Mouse (Mus musculus): ENCODE results near the gene Wwtr1. TPM values are rescaled to one million over a fixed set of nuclear protein-coding genes. Genes with fewer than 3 reads are reported as not detected.
A peak's percentile ranks its signal among the peaks of the same experiment; 100 is the strongest.

The Wwtr1 gene
- polyA plus RNA-seq, 1 experiment from 2014 or later: 18.6 TPM

- H3K27ac ChIP-seq: no peak overlapping the region
- H3K4me1 ChIP-seq (replicated peaks): peaks cover 5% of the 10 kb centered on the region
- H3K36me3 ChIP-seq: no peaks in the 10 kb centered on the region
- no peak for ATAC-seq (replicated peaks; ENCODE audit: insufficient number of reproducible peaks, insufficient read depth, low FRiP score, low read depth)
- no peak overlapping the region for H3K4me3 ChIP-seq
- H3K9me3 ChIP-seq (replicated peaks): no peaks in the 10 kb centered on the region
- 67% methylated on average over 3 of the region's 3 CpGs for whole genome bisulfite sequencing
- no peaks in the 10 kb centered on the region for H3K27me3 ChIP-seq
- H3K4me2 ChIP-seq: no peak overlapping the region
- no peak overlapping the region for H3K9ac ChIP-seq
Observed at GRCm38 (mm10) chr3:57440956-57441355, 134.8 kb downstream of the Wwtr1 start.

DNA sequence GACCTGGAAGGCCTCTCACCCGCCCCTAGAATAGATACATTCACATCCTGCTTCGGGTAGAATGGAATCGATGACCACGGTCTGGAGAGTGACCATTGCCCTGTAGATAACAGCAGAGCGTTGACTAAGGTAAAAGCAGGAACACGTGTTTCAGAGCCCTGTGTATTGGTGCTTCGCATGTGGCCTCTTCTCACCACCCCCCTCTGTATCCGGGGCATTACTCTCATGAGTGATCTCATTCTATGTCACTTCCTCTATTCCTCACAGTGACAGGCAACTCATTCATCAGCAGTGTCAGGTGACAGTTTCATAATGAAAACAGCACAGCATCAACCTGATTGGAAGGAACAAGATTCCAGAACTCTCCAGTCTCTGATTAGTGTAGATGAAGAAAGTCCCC is 140.3 kb downstream of the Wwtr1 start:
- 60% methylated on average over 8 of the region's 8 CpGs for WGBS
- no peak overlapping the region for H3K4me2 ChIP-seq

GRCm38 (mm10) chr3:57431706-57432105 is 144.0 kb downstream of the Wwtr1 start:
- peak; percentile 84 for ATAC-seq (replicated peaks; ENCODE audit: insufficient number of reproducible peaks, insufficient read depth, low FRiP score, low read depth)
- peak overlapping the region; percentile 81 for H3K27ac ChIP-seq
- no peak overlapping the region for H3K4me2 ChIP-seq
- 29% methylated on average over 3 of the region's 3 CpGs for WGBS
- H3K4me1 ChIP-seq (replicated peaks): peaks cover 28% of the 10 kb centered on the region
- H3K4me3 ChIP-seq: no peak overlapping the region
- H3K27me3 ChIP-seq: no peaks in the 10 kb centered on the region
- no peaks in the 10 kb centered on the region for H3K36me3 ChIP-seq
- no peak overlapping the region for H3K9ac ChIP-seq
- no peaks in the 10 kb centered on the region for H3K9me3 ChIP-seq (replicated peaks)

More for the DNA sequence above, 140.3 kb downstream of the Wwtr1 start:
- Histone ChIP-seq H3K9me3 (replicated peaks) (no peaks in the 10 kb centered on the region), H3K9ac (no peak overlapping the region), H3K4me1 (replicated peaks) (peaks cover 14% of the 10 kb centered on the region), H3K27me3 (no peaks in the 10 kb centered on the region), H3K36me3 (no peaks in the 10 kb centered on the region), H3K27ac (no peak overlapping the region), H3K4me3 (no peak overlapping the region)
- no peak for ATAC-seq (replicated peaks; ENCODE audit: insufficient number of reproducible peaks, insufficient read depth, low FRiP score, low read depth)

DNA sequence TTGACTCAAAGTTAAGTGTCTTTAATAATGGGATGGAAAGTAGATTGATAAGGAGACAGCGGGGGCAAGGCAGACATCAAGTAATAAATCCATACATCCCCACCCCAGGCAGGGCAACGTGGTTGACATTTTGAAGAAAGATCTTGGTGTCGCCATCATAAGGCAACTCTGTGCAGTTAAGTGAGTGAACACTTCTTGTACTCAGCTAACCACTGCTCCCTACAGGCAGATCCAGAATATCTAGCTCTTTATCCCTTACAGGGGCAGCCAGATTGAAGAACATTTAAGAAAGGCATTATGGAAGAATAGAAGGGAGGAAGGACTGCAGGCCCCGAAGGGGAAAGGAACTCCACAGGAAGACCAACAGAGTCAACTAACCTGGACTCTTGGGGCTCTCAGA is 146.2 kb downstream of the Wwtr1 start:
- H3K27ac ChIP-seq: peak overlapping the region; percentile 59
- H3K4me2 ChIP-seq: no peak overlapping the region
- WGBS: 63% methylated on average over 4 of the region's 4 CpGs

GRCm38 (mm10) chr3:57428682-57429464 is 146.8 kb downstream of the Wwtr1 start:
- Histone ChIP-seq H3K4me1 (replicated peaks) (peaks cover 43% of the 10 kb centered on the region), H3K4me2 (no peak overlapping the region), H3K27ac (peak overlapping the region; percentile 59), H3K9ac (no peak overlapping the region), H3K9me3 (replicated peaks) (no peaks in the 10 kb centered on the region), H3K36me3 (no peaks in the 10 kb centered on the region), H3K4me3 (no peak overlapping the region), H3K27me3 (no peaks in the 10 kb centered on the region)
- peak; percentile 59 for ATAC-seq (replicated peaks; ENCODE audit: insufficient number of reproducible peaks, insufficient read depth, low FRiP score, low read depth)
- WGBS: 29% methylated on average over 5 of the region's 5 CpGs

More for the DNA sequence above, 146.2 kb downstream of the Wwtr1 start:
- H3K36me3 ChIP-seq: no peaks in the 10 kb centered on the region
- H3K4me1 ChIP-seq (replicated peaks): peaks cover 43% of the 10 kb centered on the region
- no peak for ATAC-seq (replicated peaks; ENCODE audit: insufficient number of reproducible peaks, insufficient read depth, low FRiP score, low read depth)
- no peaks in the 10 kb centered on the region for H3K9me3 ChIP-seq (replicated peaks)
- H3K4me3 ChIP-seq: no peak overlapping the region
- no peaks in the 10 kb centered on the region for H3K27me3 ChIP-seq
- no peak overlapping the region for H3K9ac ChIP-seq

GRCm38 (mm10) chr3:57426351-57426750 is 149.4 kb downstream of the Wwtr1 start:
- ATAC-seq (replicated peaks; ENCODE audit: insufficient number of reproducible peaks, insufficient read depth, low FRiP score, low read depth): no peak
- Histone ChIP-seq H3K4me1 (replicated peaks) (peaks cover 38% of the 10 kb centered on the region), H3K9ac (no peak overlapping the region), H3K36me3 (no peaks in the 10 kb centered on the region), H3K4me2 (no peak overlapping the region), H3K9me3 (replicated peaks) (no peaks in the 10 kb centered on the region), H3K27ac (no peak overlapping the region; the same call in 1 of the 2 replicates), H3K27me3 (no peaks in the 10 kb centered on the region), H3K4me3 (no peak overlapping the region)
- WGBS: 86% methylated on average over 11 of the region's 11 CpGs

DNA sequence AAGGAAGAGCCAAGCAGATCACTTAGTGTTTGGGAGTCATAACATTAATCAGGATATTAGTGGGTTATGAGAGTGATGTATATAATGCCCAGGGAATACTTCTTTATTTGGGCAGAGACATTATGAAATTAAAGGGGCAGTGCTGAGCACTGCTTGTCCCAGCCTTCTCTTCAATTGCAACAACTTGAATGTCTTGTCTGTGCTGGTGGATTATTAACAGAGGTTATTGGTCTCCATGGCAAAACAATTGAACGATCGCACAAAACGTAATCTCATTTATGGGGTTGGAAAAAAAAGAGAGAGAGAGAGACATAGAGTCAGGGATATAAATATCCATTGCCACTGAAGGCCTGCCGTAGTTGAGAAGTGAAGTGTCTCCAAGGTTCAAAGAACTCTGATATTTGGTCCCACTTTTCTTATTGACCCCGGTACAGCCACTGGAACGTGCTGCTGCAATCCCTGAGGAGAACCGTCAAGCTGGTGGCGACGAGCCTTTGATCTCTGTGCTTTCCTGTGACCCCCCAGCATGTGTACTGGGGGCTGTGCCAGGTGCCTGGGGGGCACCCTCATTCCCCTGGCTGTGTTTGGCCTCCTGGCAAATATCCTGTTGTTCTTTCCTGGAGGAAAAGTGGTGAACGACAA is 150.5 kb downstream of the Wwtr1 start, which contains the start of gene Tm4sf4:
Gene Tm4sf4 (plus strand): TSS at position 226 of the 642 bp plus-strand sequence.
- no peak within 1 kb of the TSS for H3K4me3 ChIP-seq
- peaks cover 28% of the 10 kb centered on the region for H3K4me1 ChIP-seq (replicated peaks)
- ATAC-seq (replicated peaks; ENCODE audit: insufficient number of reproducible peaks, insufficient read depth, low FRiP score, low read depth): no peak
- H3K27ac ChIP-seq: no peak within 1 kb of the TSS
- no peaks in the 10 kb centered on the region for H3K27me3 ChIP-seq
- no peaks in the 10 kb centered on the region for H3K9me3 ChIP-seq (replicated peaks)
- H3K36me3 ChIP-seq: no peaks in the 10 kb centered on the region
- H3K9ac ChIP-seq: no peak within 1 kb of the TSS
- no peak within 1 kb of the TSS for H3K4me2 ChIP-seq
- 61% methylated on average over 10 of the region's 10 CpGs for WGBS

DNA sequence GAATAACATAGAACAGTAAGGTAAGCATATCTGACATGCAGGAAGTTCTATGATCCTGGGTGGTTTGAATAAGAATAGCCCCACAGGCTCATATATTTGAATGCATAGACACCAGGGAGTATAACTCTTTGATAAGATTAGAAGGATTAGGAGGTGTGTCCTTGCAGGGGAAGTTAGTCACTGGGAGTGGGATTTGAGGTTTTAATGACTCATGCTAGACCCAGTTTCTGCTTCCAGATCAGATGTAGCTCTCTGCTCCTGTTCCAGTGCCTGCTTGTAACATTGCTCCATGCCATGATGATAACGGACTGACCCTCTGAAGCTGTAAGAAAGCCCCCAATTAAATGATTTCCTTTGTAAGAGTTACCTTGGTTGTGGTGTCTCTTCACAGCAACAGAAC is 155.1 kb downstream of the Wwtr1 start:
- Histone ChIP-seq H3K27ac (no peak overlapping the region), H3K27me3 (no peaks in the 10 kb centered on the region), H3K9me3 (replicated peaks) (no peaks in the 10 kb centered on the region), H3K4me2 (no peak overlapping the region), H3K9ac (no peak overlapping the region), H3K4me3 (no peak overlapping the region), H3K4me1 (replicated peaks) (peaks cover 4% of the 10 kb centered on the region), H3K36me3 (no peaks in the 10 kb centered on the region)
- WGBS: 90% methylated on average over 1 of the region's 1 CpGs
- no peak for ATAC-seq (replicated peaks; ENCODE audit: insufficient number of reproducible peaks, insufficient read depth, low FRiP score, low read depth)

GRCm38 (mm10) chr3:57420233-57420632 is 155.5 kb downstream of the Wwtr1 start:
- Histone ChIP-seq H3K4me1 (replicated peaks) (peaks cover under 1% of the 10 kb centered on the region; the same call in 1 of the 2 replicates), H3K9ac (no peak overlapping the region), H3K36me3 (no peaks in the 10 kb centered on the region), H3K27ac (no peak overlapping the region), H3K4me2 (no peak overlapping the region), H3K4me3 (no peak overlapping the region), H3K27me3 (no peaks in the 10 kb centered on the region), H3K9me3 (replicated peaks) (no peaks in the 10 kb centered on the region)
- 68% methylated on average over 2 of the region's 2 CpGs for WGBS
- no peak for ATAC-seq (replicated peaks; ENCODE audit: insufficient number of reproducible peaks, insufficient read depth, low FRiP score, low read depth)

DNA sequence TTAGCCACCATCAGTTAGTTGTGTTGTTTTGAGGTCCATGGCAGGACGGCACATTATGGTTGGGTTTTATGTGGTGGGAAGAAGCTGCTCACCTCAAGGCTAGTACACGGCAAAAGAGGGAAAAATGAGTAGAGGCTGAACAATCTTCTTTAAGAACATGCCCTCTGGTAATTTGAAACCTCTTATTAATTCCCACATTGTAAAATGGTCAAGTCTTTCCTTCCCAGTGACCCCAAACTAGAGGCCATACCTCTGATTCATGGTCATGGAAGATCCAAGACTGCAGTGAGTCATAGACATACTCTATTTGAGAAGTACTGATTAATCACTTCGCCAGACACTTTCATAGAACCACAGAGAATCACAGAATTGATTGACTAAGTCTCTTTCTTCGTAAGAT is 164.2 kb downstream of the Wwtr1 start:
- Histone ChIP-seq H3K4me3 (no peak overlapping the region), H3K9me3 (replicated peaks) (no peaks in the 10 kb centered on the region), H3K27ac (no peak overlapping the region), H3K9ac (no peak overlapping the region), H3K27me3 (no peaks in the 10 kb centered on the region), H3K36me3 (no peaks in the 10 kb centered on the region), H3K4me2 (no peak overlapping the region), H3K4me1 (replicated peaks) (no peaks in the 10 kb centered on the region)
- 88% methylated on average over 4 of the region's 4 CpGs for WGBS
- no peak for ATAC-seq (replicated peaks; ENCODE audit: insufficient number of reproducible peaks, insufficient read depth, low FRiP score, low read depth)

Data from heart, embryonic 15.5 days (tissue).